Mouse (Mus musculus) ovary, adult 18-20 months (tissue): ENCODE data around the gene Rab31.

ENCODE experiments used
- DNase-seq: peaks from one replicate; pipeline ENCODE4 v3.0.0; 2022; ENCODE audit warnings: low spot score, mixed read lengths

Gene Rab31

DNA sequence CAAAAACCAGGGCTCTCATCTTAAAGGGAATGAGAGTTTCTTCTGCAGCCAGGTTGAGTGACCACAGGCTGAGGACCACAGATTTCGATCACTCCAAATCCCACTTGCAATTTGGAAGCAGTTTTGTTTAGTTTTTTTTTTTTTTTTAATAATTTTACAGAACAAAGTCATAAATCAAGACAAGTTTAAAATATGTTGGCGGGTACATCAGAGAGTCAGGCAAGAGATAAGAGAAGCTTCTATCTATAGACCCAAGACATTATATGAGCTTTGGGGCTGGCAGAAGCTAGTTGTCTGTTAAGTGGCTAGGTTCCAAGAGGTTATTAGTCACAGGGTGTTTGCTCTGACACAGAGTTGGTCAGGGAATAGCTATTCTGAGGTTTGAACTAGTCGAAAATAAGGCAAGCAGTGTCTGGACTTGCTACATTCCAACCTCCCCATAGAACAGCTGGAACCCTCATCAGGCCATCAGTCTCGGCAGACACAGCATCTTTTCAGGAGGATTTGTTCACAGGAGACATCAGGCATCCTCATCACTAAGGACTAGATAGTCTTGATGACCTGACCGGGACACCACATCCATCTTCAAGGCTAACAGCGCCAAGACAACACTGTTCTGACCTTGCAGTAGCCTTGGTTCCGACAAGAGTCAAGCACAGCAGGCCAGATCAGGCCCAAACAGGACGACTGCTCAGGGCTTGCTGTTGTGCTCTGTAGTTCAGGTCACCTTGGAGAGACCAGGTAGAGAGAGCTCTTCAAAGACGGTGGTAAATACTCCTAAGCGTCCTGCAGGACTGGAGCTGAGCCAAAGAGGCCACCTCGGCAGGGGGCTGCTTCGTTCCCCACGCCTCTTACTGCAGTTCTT is 68.8 kb downstream of the Rab31 start:
- DNase-seq, result peak; percentile 34

DNA sequence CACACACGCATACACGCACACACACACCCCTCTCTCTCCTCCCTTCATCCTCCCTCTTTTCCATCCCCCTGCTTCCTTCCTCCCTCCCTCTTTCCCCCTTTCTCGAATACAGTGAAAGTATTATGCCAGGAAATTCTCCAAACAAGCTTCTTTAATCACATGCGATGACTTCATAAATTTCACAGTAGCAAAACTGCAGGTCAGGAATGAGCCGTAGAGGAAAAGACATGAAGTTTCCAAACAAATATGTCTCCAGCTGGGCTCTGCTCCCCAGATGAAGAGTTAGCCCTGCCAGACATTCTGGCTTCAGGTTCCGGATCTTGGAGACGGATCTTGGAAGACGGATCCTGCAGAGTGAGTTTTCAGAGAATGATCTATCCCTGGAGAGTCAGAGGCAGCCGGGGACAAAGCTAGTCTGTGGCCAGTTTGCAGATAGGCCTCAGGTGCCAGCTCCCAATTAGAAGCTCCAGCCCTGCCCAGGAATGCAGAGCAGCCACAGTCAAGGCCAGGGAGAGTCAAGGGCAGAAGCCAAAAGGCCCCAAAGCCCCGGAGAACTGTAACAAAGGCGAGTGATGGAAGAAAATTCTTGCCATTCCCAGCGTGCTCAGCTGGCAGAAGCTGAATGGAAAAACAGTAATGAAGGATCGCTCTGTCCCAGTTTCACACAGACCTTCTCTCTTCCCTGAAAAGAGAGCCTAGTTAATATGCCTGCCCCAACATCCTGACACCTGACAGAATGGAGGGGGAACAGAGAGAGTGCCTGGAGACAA is 70.6 kb downstream of the Rab31 start:
- peak; percentile 74 for DNase-seq

DNA sequence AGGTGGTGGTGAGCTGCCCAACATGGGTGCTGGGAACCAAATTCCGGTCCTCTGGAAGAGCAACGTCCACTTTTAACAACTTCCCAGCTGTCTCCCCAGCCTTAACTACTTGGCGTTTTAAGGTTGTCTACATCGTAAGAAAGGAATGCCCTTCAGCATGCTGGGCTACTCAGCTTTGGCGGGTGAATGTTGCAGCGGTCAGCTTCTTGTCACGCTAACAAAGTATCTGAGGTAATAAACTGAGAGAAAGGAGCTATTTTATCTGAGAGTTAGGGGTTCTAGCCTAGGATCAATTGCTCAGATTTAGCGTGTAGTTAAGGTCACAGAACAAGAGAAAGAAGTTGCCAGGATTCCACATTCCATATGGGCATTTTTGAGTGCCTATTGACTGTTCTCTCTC is 71.2 kb downstream of the Rab31 start:
- DNase-seq, result no peak

DNA sequence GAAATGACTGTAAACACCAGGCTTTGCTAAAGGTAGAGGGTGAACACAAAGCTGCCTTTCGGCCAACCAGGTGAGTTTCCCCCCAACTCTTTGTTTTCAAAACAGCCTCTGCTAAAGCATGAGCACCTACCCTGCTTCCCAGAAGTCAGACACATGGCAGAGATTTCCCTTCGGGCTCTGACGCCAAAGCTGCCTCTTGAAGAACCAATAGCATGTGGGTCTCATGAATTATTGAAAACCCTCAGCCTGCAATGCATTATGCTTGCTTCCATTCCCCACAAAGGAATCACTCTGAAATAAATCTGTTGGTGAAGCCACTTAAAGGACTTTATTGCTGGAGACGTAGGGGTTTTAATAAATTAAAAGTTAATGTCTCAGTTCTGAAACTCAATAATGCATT is 72.5 kb downstream of the Rab31 start:
- no peak for DNase-seq

DNA sequence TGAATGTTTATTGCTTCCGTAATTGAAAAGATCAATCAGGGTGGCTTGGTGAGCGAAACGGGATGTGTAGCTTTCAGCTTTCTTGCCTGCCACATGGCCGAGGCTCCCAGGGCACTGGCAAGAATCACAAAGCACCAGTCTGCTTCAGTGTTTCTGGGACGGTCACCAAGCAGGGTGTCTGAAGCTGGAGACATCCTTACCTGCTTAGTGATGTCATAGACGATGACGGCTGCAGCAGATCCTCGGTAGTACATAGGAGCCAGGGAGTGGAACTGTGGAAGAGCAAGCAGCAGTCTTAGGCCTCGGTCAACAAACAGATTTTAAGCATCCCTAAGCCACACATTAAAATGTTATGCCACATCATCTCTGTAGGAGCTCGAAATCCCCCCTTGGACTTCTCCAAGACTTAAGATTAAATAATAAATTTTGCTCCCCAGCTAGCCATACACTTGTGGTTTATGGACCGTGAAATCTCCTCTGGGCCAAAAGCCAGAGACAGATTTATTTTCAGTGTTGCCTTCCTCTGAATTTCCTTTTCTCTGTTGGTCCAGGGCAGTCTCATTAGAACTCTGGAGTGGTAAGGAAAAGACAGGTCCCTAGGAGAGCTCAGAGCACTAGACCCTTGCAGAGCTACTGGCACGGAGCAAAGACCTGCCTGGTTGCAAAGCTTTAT is 74.6 kb downstream of the Rab31 start:
- DNase-seq, result no peak

DNA sequence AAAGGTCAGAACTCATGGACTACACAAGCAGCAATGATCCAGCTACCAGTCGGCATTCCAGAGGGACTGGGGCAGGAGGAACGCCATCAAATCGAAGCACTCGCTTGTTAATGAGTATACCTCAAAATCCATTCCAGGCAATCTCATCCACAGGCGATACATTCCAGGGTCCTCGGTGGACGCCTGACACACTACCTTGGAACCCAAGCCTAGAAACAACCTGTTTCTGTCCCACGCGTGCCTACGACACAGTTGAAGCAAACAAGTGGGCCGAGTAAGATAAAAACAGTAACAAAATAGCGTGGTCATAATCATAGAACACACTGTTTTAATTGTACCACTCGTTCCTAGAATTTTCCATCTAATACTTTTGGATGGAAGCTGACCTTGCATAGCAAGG is 75.6 kb downstream of the Rab31 start:
- DNase-seq, result no peak

DNA sequence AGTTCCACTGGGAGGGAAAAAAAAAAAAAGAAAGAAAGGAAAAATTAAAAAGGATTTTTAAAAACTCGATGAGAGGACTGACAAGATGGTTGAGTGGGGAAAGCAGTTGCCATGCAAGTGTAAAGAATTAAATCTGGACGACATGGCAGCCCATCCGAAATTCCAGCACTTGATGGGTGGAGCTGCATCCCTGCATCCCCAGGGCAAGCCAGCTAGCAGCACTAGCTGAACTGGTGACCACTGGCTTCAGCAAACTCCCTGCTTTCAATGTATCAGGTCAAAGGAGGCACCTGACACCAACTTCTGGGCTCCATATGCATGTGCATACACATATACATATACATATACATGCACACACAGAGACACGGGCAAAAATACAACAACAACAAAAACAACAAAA is 80.3 kb downstream of the Rab31 start:
- DNase-seq, result no peak

DNA sequence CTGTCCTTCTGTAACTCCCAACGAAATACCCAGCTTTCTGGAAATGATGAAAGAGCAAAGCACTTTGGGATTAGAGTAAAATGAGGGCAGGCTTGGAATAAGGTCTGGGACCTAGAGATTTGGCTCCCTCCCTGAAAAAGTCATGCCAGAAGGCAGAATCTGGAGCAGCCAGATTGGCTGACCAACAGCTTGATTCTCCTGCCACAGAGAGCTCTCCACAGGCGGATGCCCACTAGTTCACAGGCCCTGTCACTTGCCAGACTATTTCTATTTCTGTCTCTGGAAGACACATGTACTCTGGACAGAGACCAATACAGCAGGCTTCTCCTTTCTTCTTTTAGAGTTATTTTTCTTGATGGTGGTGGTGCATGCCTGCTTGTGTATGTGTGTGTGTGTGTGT is 88.8 kb downstream of the Rab31 start:
- DNase-seq, result no peak

DNA sequence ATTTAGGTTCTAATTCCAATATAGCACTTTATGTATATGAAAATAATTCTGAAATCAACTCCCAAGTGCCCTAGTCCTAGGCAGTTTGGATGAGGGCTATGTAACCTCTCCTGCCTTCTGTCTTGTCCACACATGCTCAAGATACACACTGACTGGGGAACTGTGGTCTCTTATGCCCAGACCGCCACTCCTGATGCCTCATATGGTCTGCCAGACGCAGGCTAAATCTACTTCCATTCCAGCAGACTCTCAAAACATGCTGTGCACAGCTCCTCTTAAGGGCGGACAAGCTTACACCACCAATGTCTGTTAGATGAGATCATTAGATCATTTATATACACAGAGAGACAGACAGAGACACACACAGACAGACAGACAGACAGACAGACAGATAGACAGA is 89.2 kb downstream of the Rab31 start:
- no peak for DNase-seq

DNA sequence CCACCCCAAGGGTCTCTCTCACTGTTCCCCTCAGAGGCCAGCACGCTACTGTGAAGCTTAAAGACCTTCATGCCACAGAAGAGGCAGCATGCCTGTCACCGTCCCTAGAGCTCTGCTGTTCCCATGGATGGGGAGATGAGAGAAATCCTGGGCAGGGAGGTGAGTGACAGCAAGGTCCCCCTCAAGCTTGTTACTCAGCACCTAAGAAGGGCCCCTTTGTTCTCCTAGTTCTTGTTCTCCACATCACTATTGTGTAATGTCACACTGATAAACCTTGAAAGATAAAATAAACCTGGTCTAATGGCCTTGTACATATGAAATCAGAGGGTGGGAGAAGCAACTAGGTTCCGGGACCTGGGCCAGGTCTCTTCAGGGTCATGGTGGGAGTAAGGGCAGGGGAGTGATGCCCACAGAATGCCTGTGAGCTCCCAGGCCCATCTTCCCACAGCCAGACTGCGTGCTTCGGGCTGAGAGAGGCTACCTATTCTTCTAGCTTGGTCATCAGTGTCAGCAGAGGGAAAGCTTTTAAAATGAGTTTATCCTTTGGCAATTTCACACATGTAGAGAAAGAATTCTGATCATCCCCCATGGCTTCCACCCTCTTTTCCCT is 90.4 kb downstream of the Rab31 start:
- no peak for DNase-seq

DNA sequence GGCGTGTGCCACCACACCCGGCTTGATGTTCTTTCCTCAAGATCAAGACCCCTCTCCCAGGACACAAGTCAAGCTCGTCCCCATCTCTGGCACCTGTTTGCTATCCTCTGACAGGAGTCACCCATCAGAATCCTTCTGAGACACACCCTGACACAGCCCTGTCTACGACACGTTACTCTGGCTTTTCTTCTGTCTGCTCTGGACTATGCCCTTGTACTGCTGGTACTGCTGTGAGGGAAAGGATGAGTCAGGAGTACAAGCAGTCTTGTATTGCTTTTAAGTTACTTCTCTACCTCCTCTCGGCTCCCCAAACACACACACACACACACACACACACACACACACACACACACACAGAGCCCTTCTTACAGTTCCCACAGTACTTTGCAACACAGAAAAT is 91.0 kb downstream of the Rab31 start:
- no peak for DNase-seq

DNA sequence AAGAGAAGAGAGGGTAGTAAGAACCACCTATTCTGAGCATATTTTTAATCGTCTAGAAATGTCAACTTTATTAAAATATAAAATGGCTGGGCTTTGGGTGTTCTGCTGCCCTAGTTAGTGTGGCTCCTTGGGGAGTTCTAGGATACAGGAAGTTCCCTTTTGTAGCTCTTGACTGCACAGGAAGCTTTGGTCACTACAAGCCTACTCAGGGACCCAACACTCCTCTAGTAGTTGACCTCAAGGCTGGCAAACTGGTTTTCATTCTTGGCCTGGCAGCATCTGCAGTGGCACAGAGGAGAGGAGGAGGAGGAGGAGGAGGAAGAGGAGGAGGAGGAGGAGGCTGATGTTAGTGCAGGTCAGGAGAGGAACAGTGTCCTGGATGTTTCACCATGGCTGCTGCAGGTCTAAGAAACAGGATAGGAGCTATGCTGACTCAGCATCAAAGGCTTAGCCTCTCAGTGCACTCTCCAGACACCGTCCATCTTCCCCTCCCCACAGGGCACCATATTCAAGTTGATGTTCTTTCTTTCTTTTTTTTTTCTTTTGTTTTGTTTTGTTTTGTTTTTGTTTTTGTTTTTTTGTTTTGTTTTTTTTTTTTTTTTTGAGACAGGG is 91.6 kb downstream of the Rab31 start:
- no peak for DNase-seq

DNA sequence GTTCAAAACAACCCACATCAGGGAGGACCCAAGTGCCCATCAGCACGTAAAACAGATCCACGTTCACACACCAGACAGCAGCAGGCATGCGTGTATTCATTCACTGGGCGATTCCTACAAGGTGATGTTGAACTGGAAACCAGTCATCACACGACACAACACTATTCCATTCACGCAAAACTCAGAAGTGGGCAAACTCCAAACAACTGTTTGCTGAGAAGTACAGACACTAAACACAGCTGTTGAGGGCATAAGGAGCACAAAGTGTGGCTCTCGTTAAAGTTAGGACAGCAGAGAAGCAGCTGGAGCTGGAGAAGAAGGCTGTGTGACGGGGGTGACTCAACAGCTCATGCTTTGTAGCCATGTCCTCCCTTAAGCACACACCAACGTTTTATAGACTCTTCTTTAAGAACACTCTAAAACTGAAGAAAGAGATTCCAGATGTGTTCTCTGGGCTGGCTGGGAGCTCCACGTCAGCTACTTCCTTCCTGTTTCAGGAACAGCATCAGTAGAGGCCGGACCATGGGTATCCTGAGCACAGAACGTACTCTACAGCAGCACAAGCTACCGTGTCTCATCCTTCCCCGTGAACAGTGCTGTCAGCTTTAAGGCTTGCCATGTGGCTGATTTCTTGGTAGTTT is 92.6 kb downstream of the Rab31 start:
- no peak for DNase-seq

DNA sequence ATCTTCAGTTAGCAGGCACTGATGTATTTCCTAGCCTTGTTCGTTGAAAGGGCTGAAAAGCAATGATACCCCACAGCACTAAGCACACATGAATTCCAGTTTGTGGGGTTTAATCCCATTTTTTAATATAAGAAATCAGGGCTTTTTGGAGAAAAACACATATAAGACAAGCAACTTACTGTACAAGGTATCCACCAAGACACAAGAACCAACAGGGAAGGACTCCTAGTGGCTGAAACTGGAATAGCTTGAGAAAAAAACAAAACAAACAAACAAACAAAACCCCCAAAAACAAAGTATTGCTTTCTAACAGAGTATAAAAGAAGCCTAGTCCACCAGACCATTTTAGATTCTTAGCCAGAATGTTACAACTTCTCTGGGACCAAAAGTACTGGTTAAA is 94.8 kb downstream of the Rab31 start:
- DNase-seq, result no peak

DNA sequence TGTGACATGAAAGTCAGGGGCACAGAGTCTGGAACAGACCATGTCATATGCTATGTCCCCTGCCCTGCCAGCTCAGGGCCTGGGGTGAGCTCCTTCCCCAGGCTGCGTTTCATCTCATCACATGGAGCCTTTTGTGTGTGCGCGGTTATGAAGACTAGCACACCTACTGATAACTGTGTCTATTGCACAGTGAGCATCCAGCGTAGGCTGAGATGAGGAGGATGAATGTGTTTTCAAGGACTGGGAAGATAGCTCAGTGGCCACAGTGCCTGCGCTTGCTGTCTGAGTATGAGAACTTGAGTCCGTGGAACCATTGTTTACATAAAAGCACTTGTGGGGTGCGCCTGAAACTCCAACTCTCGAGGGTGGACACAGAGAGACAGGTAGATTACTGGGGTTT is 96.0 kb downstream of the Rab31 start:
- no peak for DNase-seq

DNA sequence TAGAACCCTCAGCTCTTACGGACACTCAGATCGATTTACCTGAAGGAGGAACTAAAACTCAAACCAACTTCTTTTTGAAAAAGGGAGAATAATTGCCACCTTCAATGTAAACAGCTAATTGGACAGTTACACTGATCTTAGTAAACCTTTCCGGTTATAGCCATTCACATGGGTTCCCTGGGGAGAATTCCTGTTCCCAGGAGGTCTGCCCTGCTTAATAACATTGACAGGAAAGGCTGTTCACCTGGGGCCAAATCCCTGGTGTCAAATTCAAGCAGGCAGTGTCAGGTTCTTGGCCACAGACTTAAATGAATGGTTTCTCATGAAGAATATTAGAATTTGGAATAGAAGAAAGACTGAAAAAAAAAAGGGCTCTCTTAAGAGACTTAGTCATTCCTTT is 96.6 kb downstream of the Rab31 start:
- no peak for DNase-seq

DNA sequence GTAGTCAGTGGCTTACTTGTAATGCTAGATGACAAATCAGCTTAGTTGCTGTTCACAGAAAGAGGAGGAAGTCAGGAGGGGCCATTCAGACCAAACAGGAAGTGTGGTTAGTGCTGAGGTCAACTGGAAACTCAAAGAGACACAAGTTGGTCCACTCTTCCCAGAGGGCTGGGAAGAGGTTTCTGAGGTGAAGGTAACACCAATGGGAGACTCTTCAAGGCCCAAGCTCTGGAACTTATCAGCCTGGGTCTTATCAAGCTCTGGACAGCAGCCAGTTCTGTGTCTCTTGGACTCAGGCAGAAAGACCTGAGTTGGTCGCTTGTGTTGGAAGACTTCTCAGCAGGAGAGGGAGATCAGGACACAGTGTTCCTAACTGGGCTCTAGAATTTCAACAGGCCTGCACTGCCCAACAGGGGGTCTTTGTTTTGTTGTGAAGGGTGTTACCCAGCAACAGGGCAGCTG is 97.8 kb downstream of the Rab31 start:
- DNase-seq, result peak; percentile 74

DNA sequence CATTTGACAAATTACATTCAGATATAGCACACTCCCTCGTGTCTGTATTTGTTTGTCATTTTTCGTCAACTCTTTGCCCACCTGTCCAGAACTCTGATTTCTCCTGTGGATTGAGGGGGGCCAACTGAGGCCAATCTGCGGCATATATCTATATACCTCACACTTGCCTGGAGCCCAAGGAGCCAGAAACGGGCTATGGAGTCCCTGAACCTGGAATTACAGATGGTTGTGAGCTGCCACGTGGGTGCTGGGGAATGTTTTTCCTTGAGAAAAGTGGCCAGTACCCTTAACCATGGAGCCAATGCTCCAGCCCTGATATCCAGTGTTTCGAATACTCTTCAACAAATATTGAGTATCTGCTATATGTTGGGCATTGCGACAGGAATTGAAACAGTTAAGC is 99.6 kb downstream of the Rab31 start:
- no peak for DNase-seq

DNA sequence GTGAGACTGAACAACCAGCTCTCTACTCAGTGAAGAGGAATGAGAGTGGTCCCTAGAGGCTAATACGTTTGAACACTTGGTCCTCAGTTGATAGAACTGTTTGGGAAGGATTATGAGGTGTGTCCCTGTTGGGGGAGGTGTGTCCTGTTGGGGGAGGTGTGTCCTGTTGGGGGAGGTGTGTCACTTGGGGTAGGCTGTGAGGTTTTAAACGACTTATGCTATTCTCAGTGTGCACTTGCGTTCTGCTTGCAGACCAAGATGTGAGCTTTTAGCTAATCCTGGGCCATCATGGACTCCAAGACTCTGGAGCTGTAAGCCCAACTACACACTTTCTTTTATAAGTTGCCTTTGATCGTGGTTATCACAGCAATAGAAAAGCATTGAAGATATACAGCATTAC is 103.5 kb downstream of the Rab31 start:
- no peak for DNase-seq

DNA sequence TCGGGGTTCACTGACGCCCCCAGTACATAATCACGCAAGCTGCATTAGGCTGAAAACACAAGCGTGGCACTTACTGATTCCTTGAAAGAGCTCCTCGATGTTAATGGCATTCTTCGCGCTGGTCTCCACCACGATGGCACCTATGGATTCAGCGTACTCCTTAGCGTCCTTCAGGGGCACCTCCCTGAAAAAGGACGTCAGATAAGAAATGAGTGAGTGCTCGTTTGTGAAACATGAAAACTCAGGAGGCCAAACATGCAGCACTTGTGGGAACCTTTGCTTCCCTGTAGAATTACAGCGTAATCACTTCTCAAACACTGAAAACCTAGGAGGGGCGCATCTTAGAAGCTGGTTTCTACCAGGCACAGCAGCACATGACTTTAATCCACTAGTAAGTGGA is 104.8 kb downstream of the Rab31 start:
- no peak for DNase-seq

DNA sequence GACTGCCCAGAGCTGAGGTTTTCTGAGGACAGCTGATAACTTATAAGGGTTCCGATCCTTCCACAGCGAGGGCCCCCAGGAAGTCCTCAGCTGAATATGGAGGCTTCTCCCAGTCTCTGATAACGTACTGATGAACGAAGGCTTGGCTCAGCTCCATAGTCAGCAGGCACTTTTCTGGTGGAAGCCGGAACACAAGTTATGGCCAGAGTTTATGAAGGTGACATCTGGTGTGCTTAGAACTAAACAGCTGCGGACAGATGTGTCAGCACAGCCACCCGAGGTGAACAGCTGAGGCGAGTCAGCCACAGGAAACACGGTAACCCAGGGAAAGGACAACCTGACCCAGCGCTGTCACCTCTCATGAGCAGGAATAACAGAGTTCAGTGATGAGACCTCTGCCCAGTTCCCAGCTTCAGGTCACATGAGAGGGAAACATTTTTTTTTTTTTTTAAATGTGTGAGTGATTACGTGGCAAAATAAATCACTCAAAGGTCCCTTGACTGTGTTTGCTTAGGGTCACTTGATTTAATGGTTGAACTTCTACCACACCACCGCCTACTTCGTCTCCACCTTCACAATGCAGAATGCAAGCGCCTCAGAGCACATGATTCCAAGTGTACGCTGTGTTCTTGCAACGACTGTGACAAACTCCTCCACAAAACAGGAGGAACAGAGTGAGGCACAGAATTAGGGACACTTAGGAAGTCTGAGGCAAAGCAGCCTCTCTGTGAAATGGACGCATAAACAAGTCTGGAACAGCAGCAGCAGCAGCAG is 106.0 kb downstream of the Rab31 start:
- no peak for DNase-seq
